Mouse (Mus musculus): ENCODE measurements around the gene Spint3.
A peak's percentile ranks its signal among the peaks of the same experiment; 100 is the strongest.
"Not testable (repeated sequence)": the region's sequence is repeated elsewhere in the genome, so short reads cannot be mapped to it uniquely, and the experiment has no call there.

Spint3 gene

GRCm38 (mm10) chr2:164573359-164573758, at the start of gene Spint3:
Spint3 (minus strand) TSS chr2:164573459.
- not testable (repeated sequence) for DNase-seq (ENCODE audit: low spot score in 2 of 2)

- DNase-seq (ENCODE audit: low spot score in 2 of 2): no peak
Measured at GRCm38 (mm10) chr2:164621775-164622174, 48.5 kb upstream of the Spint3 start.

- DNase-seq (ENCODE audit: low spot score in 2 of 2): no peak
Measured at GRCm38 (mm10) chr2:164619050-164619449, 45.8 kb upstream of the Spint3 start.

- DNase-seq (ENCODE audit: low spot score in 2 of 2): no peak
Measured at GRCm38 (mm10) chr2:164615386-164615785, 42.1 kb upstream of the Spint3 start.

GRCm38 (mm10) chr2:164613471-164613870, 40.2 kb upstream of the Spint3 start, which contains the start of the genes Wfdc6b and Wfdc8:
Wfdc6b (plus strand) TSS chr2:164613522.
Wfdc8 (minus strand) TSS chr2:164613626.
- DNase-seq (ENCODE audit: low spot score in 2 of 2): peak in 1 of 2 experiments; percentile 43

GRCm38 (mm10) chr2:164608781-164609180, 35.5 kb upstream of the Spint3 start:
- DNase-seq (ENCODE audit: low spot score in 2 of 2): no peak

- DNase-seq (ENCODE audit: low spot score in 2 of 2): no peak
Measured at GRCm38 (mm10) chr2:164604411-164604810, 31.2 kb upstream of the Spint3 start.

DNA sequence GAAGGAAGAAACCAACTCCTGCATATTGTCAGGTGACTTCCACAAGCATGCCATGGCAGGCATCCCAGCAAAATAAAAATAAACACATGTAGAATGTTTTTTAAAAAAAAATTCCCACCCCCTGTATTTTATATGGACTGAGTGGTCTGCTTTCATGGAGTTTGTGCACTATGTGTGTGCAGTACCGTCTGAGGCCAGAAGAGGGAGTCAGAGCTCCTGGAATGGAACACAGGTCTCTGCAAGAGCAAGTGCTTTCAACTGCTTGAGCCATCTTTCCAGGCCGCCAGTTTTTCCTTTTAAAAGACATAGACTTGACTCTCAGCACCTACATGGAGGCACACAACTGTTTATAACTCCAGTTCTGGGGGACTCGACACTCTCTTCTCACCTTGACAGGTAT, 30.2 kb upstream of the Spint3 start:
- DNase-seq (ENCODE audit: low spot score in 2 of 2): no peak

DNA sequence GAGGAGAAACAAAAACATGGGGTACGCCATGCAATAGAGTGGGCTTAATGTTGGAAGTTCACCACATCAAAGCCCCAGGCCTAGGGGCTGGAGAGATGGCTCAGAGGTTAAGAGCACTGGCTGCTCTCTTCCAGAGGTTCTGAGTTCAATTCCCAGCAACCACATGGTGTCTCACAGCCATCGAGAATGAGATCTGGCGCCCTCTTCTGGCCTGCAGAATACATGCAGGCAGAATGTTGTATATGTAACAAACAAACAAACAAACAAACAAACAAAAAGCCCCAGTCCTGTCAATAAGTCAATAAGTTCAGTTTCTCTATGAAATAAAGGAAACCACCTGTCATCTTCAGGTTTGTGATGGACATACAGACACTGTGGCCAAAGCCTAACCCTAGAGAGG, 26.9 kb upstream of the Spint3 start:
- DNase-seq (ENCODE audit: low spot score in 2 of 2): no peak

DNA sequence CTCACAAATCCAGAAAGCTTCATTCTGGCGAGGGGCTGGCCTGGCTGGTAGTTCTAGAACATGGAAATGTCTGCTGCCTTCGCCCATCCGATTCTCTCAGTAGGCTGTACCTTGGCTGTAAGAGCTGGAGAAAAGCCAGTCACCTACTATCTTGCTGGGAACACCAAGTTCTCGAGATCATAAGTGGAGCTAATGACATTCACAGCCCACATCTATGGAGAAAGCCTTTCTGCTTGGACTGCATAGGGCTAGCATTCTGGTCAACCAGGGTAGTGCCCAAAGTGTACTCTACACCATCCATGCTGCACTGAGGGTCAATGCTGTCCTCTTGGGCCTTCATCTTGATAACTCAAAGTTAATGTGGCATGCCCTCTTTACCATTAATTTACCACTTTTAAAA, 20.2 kb upstream of the Spint3 start, which contains the start of gene Eppin:
TSS of gene Eppin (minus strand) at position 101 of the 400 bp plus-strand sequence.
- DNase-seq (ENCODE audit: low spot score in 2 of 2): no peak

DNA sequence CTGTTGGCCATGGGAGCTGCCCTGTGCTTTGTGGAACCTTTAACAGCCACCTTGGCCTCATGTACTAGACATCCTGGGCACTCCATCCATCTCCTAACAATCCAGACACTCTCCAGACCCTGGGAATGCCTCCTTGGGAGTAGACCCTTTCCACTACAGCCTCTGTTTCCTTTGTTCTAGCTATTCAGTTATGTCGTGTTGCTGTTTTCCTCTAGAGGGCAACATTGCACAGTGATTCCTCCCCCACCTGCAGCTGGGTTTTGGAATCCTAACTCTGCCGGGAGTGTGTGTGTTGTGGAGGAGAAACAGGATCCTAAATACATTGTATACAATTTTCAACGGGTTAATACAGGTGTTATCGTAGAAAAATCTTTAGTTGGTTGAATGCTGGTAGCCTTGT, 18.8 kb upstream of the Spint3 start:
- no peak for DNase-seq (ENCODE audit: low spot score in 2 of 2)

DNA sequence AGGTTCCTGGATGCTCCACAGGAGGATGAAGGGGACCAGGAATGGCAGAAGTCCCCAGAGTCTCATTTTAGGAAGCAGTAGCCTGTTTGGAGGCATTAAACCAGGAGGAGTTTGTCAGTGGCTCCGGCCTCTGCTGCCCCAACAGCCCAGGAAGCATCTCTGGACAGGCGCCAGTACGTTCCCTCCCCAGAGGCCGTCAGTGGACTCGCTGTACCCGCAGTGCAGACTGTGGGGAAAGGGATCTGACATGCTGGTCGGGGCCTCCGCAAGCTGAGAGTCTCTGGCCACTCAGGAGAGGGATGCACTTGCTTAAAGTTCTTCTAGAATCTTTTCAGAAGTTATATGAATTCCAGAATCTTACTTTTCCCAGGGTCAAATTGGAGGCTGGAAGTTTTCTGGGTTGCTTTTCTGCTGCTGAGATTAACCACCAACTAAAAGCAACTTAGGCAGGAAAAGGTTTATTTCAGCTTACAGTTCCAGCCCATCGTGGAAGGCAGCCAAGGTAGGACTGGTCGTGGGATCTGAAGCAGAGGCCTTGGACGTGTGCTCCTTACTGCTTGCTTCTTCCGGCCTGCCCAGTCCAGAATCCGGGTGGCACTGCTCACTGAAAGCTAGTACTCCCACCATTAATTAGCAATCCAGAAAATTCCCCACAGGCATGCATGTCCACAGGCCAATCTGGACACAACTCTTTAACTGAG, 11.9 kb upstream of the Spint3 start, which contains the start of gene Wfdc6a:
TSS of gene Wfdc6a (minus strand) at position 423 of the 701 bp plus-strand sequence.
- DNase-seq (ENCODE audit: low spot score in 2 of 2): peak in 1 of 2 experiments; percentile 19

GRCm38 (mm10) chr2:164567460-164567859, 5.8 kb downstream of the Spint3 start:
- peak; percentile 38 to 63 for DNase-seq (ENCODE audit: low spot score in 2 of 2)

GRCm38 (mm10) chr2:164566997-164567396, 6.3 kb downstream of the Spint3 start:
- no peak for DNase-seq (ENCODE audit: low spot score in 2 of 2)

DNA sequence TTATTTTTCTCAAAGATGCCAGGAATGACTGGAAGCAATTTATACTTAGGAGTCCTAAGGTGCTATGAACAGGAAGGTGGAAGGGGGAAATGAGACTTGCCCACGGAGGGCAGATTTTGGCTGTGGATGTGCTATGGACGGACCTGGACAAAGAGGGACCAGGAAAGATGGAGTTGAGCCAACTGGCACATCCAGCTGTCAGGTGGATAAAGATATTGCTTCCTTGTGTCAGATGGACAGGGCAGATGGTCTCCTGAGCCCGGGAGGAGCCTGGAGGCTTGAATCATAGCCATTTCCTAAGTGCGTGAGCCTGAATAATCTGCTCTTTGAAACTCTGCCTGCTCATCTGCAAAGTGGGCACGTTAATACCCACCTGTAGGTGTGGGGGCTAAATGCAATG, 8.9 kb downstream of the Spint3 start:
- no peak for DNase-seq (ENCODE audit: low spot score in 2 of 2)

GRCm38 (mm10) chr2:164563339-164564038, 9.8 kb downstream of the Spint3 start:
- DNase-seq (ENCODE audit: low spot score in 2 of 2): peak; percentile 39 to 52

GRCm38 (mm10) chr2:164562391-164563188, 10.7 kb downstream of the Spint3 start, which contains the start of gene Wfdc2:
Wfdc2 (plus strand) TSS chr2:164562413.
- peak; percentile 51 to 68 for DNase-seq (ENCODE audit: low spot score in 2 of 2)

GRCm38 (mm10) chr2:164560106-164560505, 13.2 kb downstream of the Spint3 start:
- no peak for DNase-seq (ENCODE audit: low spot score in 2 of 2)

DNA sequence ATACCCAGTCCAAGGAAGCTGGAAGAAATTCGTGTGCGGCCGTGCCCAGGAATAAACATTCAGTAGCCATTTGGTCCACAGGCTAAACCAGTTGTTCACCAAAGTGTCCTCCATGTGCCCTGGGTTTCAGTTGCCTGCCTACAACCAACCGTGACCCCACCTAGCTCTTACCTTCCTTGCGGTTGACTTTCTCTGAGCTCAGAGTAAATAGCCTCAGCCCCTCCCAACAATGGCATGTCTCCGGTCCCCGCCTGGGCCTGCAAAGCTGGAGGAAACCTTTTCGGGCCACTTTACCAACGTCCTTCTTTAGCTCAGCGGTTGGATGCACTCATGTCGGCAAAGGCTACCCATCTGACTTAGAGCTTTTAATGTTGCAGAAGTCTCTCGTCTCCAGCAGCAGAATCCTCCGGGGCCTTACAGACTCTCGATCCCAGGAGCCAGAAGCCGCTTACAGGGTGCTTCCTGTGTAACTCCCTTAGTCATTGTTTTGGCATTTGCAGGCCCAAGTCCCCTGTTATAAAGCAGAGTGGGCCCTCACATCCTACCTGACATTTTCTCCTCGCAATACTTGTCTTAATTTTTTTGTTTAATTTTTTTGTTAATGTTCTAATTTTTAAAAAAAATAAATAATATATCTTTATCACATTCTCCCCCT, 14.1 kb downstream of the Spint3 start:
- peak; percentile 34 to 59 for DNase-seq (ENCODE audit: low spot score in 2 of 2)

- no peak for DNase-seq (ENCODE audit: low spot score in 2 of 2)
Measured at GRCm38 (mm10) chr2:164558426-164558825, 14.8 kb downstream of the Spint3 start.

GRCm38 (mm10) chr2:164551502-164551901, 21.8 kb downstream of the Spint3 start:
- no peak for DNase-seq (ENCODE audit: low spot score in 2 of 2)

Measured in urinary bladder, postnatal 36 days (tissue).